Mouse (Mus musculus) CH12F3 (cell line): ENCODE results near the gene Ush1g.

Experiments used
- in situ Hi-C: fragments of 300-500 bp; cut with MboI; formaldehyde crosslinking; loops from 2 replicates; pipeline ENCODE4 v1.14.3; 2020; ENCODE audit warnings: low sequenced_read_pairs

The Ush1g gene

DNA sequence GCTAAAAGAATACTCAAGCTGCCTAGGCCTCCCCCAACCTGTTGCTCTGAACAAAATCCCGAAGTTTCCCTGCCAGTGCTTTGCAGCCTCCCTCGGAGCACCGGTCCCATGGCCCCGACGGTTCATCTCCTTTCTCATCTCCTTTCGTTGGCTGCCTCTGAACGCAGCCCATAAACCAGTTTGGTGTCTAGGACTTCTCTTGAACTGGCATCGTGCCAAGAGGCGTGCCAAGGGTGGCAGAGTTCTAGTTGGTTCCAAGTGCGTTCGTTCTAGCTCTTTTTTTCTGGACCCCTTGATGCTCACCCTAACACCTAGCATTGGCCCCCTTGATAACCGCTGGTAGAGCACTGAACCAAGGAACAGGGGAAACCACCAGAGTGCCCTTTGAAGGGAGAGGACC lies 13.4 kb upstream of the Ush1g start:
- in situ Hi-C loops = no loop called here

DNA sequence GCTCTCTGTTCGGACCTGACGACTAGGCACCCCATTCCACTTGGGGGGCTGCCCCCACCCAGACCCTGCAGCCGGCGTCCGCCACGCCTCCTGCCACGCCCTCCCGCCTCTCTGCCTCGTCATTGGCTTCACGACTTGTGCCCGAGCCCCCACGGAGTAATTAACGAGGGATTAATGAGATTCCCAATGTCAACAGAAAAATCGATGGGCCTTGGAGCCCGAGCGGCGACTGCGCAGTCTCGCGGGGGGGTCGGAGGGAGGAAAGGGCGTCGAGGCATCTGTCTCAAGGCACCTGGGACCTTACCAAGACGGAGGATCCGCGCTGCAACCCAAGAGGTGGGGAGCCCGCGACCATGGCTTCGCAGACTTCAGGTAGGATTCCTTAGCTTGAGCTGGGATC lies 12.7 kb upstream of the Ush1g start, which contains the start of gene Otop3:
Otop3 (plus strand) TSS at position 201 of the 400 bp plus-strand sequence.
- in situ Hi-C loops = no loop called here

DNA sequence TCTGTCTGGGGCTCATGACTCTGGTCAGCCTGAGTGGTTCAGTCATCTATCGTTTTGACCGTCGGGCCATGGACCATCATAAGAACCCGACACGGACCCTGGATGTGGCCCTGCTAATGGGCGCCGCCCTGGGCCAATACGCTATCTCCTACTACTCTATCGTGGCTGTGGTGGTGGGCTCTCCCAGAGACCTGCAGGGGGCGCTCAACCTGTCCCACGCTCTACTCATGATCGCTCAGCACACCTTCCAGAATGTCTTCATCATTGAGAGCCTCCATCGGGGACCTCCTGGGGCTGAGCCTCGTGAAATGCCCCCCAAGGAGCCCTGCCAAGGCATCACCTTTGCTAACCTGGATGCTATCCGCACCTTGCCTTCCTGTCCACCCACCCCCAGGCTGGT lies 7.5 kb upstream of the Ush1g start:
- in situ Hi-C loops = no loop called here

DNA sequence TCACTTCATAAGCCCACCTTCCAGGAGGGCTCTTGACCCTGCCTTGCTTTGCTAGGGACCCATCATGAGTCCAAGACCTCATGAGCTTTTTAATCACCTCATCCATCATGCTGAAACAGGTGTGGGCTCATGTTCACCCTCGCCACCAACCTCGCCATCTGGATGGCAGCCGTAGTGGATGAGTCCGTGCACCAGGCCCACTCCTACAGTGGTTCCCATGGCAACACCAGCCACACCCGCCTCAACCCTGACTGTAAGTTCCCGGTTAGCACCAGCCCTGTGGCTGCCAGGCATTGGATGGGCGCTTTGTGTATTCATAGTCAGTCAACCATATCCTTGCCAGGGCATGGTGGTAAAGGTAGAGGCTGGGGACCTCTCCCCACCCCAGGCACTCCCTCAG lies 4.9 kb upstream of the Ush1g start:
- in situ Hi-C loops = no loop called here

DNA sequence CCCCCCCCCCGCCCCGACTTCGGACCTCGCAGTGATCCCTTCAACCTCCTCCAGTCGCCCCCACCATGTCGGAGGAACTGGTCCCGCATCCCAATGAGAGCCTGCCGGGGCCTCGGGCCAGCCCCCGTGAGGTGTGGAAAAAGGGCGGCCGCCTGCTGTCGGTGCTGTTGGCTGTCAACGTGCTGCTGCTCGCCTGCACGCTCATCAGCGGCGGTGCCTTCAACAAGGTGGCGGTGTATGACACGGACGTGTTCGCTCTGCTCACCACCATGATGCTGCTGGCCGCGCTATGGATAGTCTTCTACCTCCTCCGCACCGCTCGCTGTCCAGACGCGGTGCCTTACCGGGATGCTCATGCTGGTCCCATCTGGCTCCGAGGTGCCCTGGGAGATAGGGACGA lies 1.5 kb upstream of the Ush1g start:
- in situ Hi-C loops = no loop called here

DNA sequence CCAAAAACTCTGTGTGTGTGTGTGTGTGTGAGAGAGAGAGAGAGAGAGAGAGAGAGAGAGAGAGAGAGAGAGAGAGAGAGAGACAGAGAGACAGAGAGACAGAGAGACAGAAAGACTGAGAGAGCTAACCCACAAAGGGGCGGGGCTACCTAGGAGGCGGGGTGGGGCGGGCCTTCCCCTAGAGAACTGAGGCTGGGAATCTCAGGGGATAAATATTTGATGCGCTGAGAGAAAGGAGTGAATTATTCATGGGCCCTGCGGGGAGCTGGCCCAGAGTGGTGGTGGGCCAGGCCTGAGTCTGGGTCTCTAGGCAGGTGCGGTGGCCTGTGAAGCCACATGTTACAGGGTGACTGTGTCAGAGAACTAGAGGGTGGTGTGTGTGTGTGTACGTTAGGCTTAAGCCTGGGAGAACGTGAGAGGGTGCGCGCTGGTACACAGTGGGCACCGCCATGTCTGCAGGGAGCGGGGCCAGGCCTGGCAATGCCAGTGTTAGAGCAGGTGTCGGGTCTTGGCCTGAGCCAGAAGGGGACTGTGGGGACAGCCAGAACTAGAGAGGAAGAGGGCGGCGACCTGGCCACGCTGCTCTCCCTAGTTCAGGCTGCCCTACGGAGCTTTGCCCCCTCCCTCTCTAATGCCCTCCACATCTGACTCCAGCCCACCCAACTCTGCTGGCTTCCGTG lies 2.0 kb downstream of the Ush1g start:
- in situ Hi-C loops = no loop called here

DNA sequence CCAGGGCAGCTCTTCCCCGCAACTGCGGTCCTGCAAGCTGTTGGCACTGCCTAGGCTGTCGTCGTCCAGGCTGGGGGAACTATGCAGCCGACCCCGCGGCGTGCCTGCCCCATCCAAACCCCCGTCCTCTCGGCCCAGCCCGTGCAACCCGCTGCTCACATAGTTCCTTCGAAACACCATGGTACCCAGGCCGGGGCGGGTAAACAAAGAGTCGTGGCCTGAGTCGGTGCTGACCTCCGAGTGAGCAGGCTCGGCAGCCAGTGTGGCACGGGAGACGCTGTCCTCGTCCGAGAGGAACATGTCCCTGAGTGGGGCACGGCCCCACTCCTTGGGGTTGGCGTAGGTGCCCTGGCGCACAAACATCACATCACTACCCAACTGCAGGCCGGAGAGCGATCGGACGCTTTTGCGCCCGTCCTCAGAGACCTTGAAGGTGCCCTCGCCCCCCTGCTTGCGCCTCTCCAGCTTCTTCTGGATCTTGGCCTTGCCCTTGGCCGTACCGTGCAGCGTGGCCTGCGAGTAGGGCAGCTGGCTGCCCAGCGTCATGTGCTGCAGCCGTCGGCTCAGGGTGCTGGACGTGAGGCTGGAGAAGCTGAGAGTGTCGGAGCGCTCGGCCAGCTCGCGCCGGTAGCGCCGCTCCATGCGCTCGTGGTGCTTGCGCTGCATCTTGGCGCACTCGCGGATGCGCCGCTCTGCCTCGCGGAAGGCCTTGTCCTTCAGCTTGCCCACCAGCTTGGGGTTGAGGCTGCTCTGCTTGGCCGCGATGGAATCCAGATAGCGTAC lies 3.4 kb downstream of the Ush1g start:
- in situ Hi-C loops = no loop called here

DNA sequence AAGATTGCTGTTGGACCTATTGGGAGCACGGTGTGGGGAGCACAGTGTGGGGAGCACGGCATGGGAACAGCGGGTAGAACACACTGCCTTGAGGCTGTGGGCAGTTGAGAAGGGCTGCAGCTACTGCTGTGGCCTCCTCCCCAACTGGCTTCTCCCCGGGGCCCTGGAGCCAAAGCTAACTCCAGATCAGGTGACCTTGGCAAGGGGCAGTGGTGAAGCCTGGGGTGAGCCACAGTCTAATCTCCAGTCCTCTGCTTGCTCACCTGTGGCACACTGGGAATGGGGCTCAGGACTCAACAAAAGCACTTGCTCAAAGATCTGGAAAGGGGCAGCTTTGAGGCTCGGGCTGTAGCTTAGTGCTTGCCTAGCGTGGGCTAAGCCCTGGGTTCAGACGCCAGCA lies 4.6 kb downstream of the Ush1g start:
- in situ Hi-C loops = no loop called here

DNA sequence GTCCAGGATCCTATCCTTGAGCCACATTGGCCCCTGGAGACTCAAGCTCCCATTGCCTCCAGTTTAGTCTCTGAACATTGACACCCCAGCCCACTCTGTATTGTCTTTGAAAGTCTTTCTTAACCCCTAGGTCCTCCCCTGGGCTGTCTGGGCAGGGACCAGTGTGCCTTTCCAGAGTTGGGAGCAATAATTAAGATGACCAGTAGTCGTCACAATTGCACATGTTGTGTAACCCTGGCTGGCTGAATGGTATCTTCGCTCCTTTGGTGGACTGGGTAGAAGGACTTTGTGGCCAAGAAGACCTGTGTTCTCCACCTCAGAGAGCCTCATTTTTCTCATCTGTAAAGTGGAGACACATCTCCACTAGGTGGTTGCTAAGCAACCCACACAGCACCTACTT lies 7.6 kb downstream of the Ush1g start:
- in situ Hi-C loops = no loop called here

DNA sequence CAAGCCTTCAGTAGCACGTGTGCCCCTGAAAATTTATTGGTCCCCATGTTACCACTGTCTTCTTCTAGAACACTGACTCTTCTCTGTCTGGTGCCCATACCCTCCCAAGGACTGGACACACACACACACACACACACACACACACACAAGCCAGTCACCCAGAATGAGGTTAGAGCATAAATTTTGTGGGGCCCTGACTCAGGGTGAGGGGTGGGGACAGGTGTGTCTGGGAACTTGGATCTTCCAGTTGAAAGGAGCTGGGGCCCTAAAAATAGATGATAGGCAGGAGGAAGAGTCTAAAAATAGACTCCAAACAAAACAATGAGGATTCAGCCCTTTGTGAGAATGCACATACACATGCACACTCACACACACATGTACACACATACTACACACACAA lies 13.1 kb downstream of the Ush1g start:
- in situ Hi-C loops = no loop called here

DNA sequence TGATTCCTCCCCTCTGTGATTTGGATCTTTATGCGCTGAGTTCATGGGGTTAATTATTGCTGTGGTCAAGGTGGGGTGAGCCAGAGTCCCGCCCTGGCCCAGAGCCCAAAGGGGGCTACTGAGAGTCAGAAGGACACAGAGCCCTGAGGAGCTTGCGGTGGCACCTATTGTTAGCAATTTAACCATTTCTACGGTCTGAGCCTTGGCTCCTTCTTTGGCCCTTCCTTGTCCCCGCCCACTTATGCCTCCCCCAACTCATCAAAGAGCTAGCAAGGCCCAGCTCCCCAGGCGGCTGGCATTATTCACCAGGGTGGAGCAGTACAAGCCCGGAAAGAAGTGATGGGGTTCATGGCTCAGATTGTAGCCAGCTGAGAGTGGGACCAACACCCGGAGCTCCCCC lies 15.0 kb downstream of the Ush1g start, which contains the start of gene Otop2:
Otop2 (plus strand) TSS at position 301 of the 400 bp plus-strand sequence.
- in situ Hi-C loops = no loop called here

DNA sequence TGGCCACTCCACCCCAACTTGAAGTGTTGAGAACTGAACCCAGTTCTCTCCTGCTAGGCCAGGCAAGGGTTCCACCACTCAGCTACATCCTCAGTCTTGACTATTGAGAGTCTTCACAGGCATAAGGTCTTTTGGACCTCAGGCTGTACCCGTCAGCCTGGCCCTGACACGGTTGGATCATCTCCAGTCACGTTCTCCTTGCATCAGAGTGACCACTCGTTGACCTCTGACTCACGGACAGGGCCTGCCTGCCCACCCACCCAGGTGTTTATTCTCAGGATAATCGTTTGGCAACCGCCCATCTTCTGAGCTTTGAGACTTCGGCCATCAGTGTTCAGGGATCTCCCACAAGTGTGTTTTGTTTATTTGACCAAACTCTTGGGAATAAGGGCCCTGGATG lies 18.7 kb downstream of the Ush1g start:
- in situ Hi-C loops = no loop called here

DNA sequence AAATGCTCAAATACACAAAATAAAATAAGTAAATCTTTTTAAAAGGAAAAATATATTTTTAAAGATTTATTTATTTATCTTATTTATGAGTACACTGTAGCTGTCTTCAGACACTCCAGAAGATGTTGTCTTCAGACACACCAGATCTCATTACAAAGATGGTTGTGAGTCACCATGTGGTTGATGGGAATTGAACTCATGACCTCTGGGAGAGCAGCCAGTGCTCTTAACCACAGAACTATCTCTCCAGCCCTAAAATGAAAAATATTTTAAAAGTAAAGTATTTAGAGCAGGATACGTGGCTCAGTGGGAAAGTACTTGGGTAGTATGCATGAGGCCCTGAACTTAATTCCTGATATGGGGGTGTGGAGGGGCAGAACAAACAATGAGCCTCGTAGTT lies 20.5 kb downstream of the Ush1g start:
- in situ Hi-C loops = no loop called here

DNA sequence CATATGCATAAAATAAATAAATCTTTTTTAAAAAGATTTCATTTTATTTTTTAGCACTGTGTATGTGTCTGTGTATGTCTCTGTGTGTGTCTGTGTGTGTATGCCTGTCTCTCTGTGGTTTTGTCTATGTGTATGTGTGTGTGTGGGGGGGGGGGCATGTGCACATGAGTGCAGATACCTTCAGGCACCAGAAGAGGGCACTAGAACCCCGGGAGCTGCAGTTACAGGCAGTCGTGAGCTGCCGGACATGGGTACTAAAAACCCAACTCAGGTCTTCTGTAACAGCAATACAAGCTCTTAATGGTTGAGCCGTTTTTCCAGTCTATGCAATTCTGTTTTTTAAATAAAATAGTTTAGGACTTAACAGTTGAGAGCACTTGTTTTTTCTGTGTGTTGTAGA lies 21.1 kb downstream of the Ush1g start:
- in situ Hi-C loops = no loop called here

DNA sequence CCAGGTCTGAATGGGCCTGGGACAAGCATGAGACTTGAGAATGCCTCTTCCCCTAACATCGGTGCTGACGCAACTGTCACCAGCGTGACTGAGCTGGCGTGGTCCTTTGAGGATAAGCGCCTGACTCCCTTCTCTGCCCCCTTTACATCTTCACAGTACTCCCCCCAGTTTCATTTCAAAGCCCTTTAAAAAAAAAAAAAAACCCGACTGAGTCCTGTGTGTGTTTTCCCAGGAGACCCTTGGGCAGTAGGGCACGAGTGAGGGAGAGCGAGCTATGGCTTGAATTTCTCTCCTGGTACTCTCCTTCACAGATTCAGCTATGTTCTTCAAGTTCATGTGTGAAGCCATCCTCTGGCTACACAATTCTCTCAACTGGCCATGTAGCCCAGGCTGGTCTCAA lies 23.7 kb downstream of the Ush1g start:
- in situ Hi-C loops = no loop called here

DNA sequence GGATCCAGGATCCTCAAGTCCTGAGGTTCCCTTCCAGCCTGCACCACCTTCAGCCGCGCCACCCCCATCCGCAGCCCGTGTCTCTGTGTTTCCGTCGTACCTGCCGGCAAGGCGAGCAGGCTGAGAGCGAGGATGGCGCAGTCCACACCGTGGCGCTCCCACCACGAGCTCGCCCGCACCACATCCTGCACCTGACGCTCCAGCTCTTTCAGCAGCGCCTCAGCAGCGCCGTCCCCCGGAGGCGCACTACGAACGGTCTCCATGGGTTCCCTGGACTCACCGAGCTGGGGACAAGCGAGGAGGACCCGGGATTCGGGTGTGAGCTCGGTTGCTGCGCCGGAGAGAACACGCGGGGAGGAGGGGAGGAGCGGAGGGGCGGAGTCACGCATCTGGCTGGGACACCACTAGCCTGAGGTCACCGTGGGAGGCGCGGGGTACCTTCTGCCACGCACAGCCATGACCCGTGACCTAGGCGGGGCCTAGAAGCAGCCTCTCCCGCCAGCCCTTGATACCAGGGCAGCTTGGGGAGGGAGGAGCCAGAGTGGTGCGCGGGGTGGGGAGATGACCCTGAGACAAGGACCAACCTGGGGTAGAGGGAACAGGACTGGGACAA lies 24.5 kb downstream of the Ush1g start, which contains the start of gene Fads6:
Fads6 (minus strand) TSS at position 450 of the 613 bp plus-strand sequence.
- in situ Hi-C loops = no loop called here

DNA sequence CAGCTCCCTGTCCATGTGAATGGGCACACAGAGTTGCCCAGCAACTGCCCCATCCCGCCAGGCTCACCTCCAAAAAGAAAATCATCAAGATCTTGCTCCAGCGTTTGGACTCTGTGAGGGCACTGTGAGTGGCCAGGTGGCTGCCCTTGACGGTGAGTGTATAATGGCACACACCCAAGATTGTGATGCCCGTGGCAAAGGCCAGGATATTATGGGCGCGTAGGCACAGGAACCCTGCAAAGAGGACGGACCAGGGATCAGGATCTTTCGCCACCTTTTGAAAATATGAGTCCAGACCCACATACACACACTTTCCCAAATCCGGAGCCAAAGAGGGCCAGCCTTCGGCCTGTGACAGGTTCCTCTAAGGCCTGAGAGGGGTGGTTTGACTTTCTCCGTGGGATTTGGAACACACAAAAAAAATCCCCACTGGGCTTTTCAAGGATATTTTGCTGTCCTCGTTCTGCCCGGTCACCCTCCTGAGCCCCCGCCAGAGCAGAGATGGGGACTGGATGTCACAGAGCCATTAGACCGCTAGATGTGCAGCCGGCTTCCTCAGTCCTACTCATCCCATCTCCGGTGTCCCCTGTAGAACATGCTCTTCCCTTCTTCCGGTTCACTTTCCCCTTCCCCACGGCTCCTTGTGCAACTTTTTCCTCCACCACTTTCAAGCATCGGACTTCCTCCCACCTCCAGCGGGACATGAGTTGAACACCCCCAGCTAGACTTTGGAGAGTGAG lies 25.2 kb downstream of the Ush1g start:
- in situ Hi-C loops = no loop called here

DNA sequence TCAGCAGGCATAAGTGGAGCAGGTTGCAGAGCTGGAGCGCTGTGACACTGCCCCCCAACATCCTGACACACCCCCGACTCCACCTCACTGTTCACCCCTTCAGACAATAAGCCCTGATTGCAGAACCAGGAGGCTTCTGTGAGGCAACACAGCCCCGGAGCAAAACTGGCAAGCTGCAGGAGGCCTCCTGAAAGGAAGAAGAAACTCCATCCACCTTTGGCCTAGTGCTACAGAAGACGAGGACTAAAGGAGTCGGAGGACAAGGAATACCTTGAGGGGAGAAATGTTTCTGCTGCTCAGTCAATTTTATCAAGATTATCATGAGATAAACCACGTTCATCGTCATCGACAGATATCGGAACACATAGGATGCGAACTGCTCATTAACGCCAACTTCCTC lies 25.9 kb downstream of the Ush1g start:
- in situ Hi-C loops = no loop called here

DNA sequence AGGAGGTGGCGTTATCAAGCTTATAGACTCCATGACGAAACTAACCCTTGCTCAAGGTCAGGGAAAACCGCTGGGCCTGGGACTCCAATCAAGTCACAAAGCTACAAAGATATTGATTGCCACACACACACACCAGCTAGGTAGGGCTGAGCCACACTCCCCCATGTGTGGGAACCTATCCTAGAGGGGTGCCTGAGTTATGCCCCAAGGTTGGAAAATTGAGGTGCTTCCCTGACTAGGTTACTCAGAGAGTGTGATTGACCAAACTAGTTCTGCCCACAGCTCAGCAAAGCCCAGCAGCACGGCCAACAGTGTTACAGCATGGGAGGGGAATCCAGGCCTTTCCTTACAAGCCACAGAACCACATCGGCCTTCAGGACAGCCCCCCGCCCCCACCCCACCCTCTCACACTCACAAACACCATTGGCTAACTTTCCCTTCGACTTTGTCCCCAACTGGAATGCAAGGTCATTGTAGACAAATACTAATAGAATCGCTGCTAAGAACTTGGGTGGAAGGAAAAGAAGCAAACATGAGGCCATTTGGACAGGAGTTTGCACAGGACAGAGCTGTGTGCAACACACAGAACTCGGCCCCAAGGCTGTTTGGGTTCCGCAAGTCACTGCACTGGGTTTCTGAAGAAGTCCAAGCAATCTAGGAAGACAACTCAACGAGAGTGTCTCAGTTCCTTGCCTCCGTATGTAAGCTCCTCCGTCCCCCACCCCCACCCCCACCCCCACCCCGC lies 29.0 kb downstream of the Ush1g start:
- in situ Hi-C loops = no loop called here

DNA sequence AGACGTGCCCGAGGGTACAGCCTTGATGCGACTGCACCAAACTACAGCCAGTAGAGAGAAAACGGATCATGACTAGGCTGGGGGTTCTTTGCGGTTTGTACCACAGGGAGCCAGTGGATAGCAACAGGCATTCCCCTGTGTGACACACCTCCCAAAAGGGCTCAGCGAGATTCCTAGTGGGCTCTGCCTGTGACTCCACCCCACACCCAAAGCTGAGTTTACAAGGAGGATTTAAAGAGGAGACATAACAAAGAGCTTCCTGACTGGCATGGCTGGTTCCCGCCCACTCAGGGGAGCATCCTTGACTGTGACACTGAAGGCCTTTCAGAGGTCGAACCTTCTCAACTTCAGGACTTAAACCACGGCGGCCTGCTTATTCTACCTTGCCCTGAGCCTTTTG lies 30.3 kb downstream of the Ush1g start:
- in situ Hi-C loops = no loop called here

DNA sequence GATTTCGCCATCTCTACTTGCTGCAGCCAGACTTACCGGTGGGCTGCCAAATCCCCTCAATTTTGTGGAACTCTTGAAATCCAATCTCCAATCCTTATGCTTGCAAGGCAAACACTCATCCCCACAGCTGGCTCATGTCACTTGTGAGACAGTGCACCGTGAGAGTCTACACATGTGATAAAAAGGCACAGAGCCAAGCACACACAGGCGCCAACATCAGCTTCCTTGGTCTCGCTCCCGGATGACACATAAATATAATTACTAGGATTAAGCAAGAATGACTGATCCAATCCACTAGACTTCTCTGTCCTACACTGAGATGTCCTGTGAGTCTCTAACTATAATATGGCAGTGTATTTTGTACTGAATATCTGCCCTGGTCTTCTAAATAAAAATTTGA lies 30.9 kb downstream of the Ush1g start:
- in situ Hi-C loops = no loop called here
